Mouse (Mus musculus) cerebellum, adult 18-20 months (tissue): Measurements from ENCODE around the gene Rasgef1b.

Experiments used
- DNase-seq, 2 experiments: peaks; one replicate each; pipeline ENCODE4 v3.0.0; 2021

Rasgef1b gene

GRCm38 (mm10) chr5:99598470-99599110, 130.3 kb downstream of the Rasgef1b start:
- DNase-seq, result no peak

- DNase-seq, result peak; percentile 59 to 72
These were observed 131.2 kb downstream of the Rasgef1b start for GRCm38 (mm10) chr5:99597701-99598100.

- no peak for DNase-seq
These were observed 137.5 kb downstream of the Rasgef1b start for GRCm38 (mm10) chr5:99591348-99591747.

- no peak for DNase-seq
These were observed 138.3 kb downstream of the Rasgef1b start for GRCm38 (mm10) chr5:99590539-99590938.

GRCm38 (mm10) chr5:99587994-99588393, 140.9 kb downstream of the Rasgef1b start:
- DNase-seq, result no peak

GRCm38 (mm10) chr5:99587589-99587988, 141.3 kb downstream of the Rasgef1b start:
- no peak for DNase-seq

- peak in 1 of 2 experiments; percentile 34 for DNase-seq
These were observed 142.6 kb downstream of the Rasgef1b start for GRCm38 (mm10) chr5:99586287-99586686.

- DNase-seq, result peak; percentile 33 to 43
These were observed 143.5 kb downstream of the Rasgef1b start for GRCm38 (mm10) chr5:99585166-99585898.

GRCm38 (mm10) chr5:99584266-99584665, 144.6 kb downstream of the Rasgef1b start:
- DNase-seq, result no peak

GRCm38 (mm10) chr5:99582055-99582454, 146.8 kb downstream of the Rasgef1b start:
- DNase-seq, result no peak

- peak; percentile 56 to 58 for DNase-seq
These were observed 150.2 kb downstream of the Rasgef1b start for GRCm38 (mm10) chr5:99578692-99579091.

GRCm38 (mm10) chr5:99575897-99576296, 153.0 kb downstream of the Rasgef1b start:
- DNase-seq, result no peak

- DNase-seq, result no peak
These were observed 164.2 kb downstream of the Rasgef1b start for GRCm38 (mm10) chr5:99564501-99565323.

- no peak for DNase-seq
These were observed 166.8 kb downstream of the Rasgef1b start for GRCm38 (mm10) chr5:99562096-99562495.

GRCm38 (mm10) chr5:99559814-99560213, 169.1 kb downstream of the Rasgef1b start:
- no peak for DNase-seq

GRCm38 (mm10) chr5:99558231-99558630, 170.6 kb downstream of the Rasgef1b start:
- no peak for DNase-seq

- no peak for DNase-seq
These were observed 176.2 kb downstream of the Rasgef1b start for GRCm38 (mm10) chr5:99552645-99553044.

- DNase-seq, result no peak
These were observed 184.0 kb downstream of the Rasgef1b start for GRCm38 (mm10) chr5:99544664-99545494.

GRCm38 (mm10) chr5:99541999-99542765, 186.7 kb downstream of the Rasgef1b start:
- no peak for DNase-seq

GRCm38 (mm10) chr5:99541321-99541895, 187.5 kb downstream of the Rasgef1b start:
- peak; percentile 94 to 95 for DNase-seq

- DNase-seq, result peak; percentile 84 to 85
These were observed 195.4 kb downstream of the Rasgef1b start for GRCm38 (mm10) chr5:99533416-99533815.
